Mouse (Mus musculus): ENCODE data around the gene Naa25. TPM values are rescaled to one million over a fixed set of nuclear protein-coding genes. Genes with fewer than 3 reads are reported as not detected.

Gene Naa25
- 70.0 and 77.9 TPM in 2 replicates for polyA plus RNA-seq (2011; ENCODE audit: insufficient read depth, insufficient read length, low read depth, missing spikeins)

DNA sequence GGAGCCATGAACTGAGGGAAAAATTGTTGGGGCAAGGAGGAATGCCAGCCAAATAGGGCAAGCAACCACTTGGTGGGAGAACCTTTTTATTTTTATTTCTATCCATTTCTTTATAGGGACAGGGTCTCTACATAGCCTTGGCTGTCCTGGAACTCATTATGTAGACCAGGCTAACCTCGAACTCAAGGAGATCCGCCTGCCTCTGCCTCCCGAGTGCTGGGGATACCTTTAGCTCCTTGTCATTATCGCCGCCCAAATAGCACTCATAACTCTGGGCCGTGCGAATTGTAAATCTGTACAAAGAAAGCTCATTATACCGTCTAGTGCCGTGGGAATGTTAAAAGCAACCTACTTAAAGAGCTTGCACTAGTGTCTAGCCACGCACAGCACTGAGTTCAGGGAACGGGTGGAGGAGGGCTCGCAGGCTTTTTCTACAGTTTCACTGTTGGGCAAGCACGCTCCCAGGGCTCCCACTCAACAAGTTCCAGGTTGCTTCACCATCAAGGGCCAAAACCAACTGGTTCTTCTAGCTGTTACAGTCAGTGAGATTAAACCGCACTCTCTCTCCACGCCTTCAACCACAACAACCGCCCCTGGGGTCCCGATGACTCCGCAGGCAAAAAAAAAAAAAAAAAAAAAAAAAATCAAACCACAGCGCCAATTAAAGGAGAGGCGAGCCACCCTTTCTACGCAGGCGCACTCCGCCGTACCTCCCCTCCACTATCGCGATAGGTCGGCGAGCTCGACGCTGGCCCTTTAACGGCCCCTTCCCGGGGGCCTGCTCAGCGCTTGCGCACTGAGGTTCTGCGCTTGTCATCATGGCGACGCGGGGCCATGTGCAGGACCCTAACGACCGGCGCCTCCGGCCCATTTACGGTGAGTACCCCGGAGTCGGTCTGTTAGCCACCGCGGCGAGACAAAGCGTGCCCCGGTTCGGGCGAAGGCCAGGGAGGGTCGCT, at the start of gene Naa25:
Gene Naa25 (plus strand): TSS at position 750 of the 959 bp plus-strand sequence.
- 0 out of 2 replicates have a peak, but pooled peaks cover 2% of the 10 kb centered on the region for H3K9me3 ChIP-seq (replicated peaks; ENCODE audit: control insufficient read depth, insufficient read depth, low read length, poor library complexity, severe bottlenecking)
- peak within 1 kb of the TSS; percentile 94 for H3K9ac ChIP-seq (ENCODE audit: low read depth, poor library complexity, severe bottlenecking)
- peak within 1 kb of the TSS; percentile 80 for H3K27ac ChIP-seq (ENCODE audit: insufficient read depth, low read length)
- H3K27me3 ChIP-seq (ENCODE audit: control insufficient read depth, insufficient read depth, low read length, poor library complexity, severe bottlenecking) = no peaks in the 10 kb centered on the region
- TF ChIP-seq EP300 (IDR thresholded peaks at IDR 0.05; ENCODE audit: insufficient read depth, low read depth, low read length) = no peak
- TF ChIP-seq POLR2A (IDR thresholded peaks at IDR 0.05; ENCODE audit: insufficient read depth, low read length) = peak; percentile 34
- peak within 1 kb of the TSS; percentile 89 for H3K4me3 ChIP-seq (ENCODE audit: low read depth, low read length)
- H3K4me1 ChIP-seq (ENCODE audit: control insufficient read depth, insufficient read depth, low read length) = no peaks in the 10 kb centered on the region
- H3K36me3 ChIP-seq (ENCODE audit: control insufficient read depth, insufficient read depth, low read length, poor library complexity, severe bottlenecking) = peaks cover 4% of the 10 kb centered on the region; the same call in 1 of the 2 replicates

DNA sequence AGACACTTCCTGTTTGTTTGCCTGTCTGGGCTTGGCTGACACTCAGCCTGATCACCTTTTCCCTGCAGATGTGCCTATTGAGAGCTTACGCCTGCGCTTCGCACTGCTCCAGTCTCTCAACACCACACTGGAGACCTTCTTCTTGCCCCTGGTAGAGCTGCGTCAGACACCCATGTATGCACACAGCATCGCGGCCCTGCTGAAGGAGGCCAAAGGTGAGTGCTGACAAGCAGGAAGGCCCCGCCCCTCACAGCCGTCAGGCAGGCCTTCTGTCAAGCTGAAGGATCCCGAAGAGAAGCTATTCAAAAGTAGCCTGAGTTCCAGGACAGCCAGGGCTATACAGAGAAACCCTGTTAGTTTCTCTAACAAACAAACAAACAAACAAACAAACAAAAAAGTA, 38.5 kb upstream of the Naa25 start:
- TF ChIP-seq EP300 (IDR thresholded peaks at IDR 0.05; ENCODE audit: insufficient read depth, low read depth, low read length) = no peak
- no peak for TF ChIP-seq POLR2A (IDR thresholded peaks at IDR 0.05; ENCODE audit: insufficient read depth, low read length)
- TF ChIP-seq CTCF (IDR thresholded peaks at IDR 0.05; ENCODE audit: low read depth, low read length) = no peak
- H3K36me3 ChIP-seq (ENCODE audit: control insufficient read depth, insufficient read depth, low read length, poor library complexity, severe bottlenecking) = peaks cover 5% of the 10 kb centered on the region; the same call in 1 of the 2 replicates
- H3K27ac ChIP-seq (ENCODE audit: insufficient read depth, low read length) = no peak overlapping the region
- no peaks in the 10 kb centered on the region for H3K27me3 ChIP-seq (ENCODE audit: control insufficient read depth, insufficient read depth, low read length, poor library complexity, severe bottlenecking)
- no peak overlapping the region for H3K9ac ChIP-seq (ENCODE audit: low read depth, poor library complexity, severe bottlenecking)
- no peak overlapping the region for H3K4me3 ChIP-seq (ENCODE audit: low read depth, low read length)
- H3K4me1 ChIP-seq (ENCODE audit: control insufficient read depth, insufficient read depth, low read length) = no peaks in the 10 kb centered on the region
- H3K9me3 ChIP-seq (replicated peaks; ENCODE audit: control insufficient read depth, insufficient read depth, low read length, poor library complexity, severe bottlenecking) = no peaks in the 10 kb centered on the region

DNA sequence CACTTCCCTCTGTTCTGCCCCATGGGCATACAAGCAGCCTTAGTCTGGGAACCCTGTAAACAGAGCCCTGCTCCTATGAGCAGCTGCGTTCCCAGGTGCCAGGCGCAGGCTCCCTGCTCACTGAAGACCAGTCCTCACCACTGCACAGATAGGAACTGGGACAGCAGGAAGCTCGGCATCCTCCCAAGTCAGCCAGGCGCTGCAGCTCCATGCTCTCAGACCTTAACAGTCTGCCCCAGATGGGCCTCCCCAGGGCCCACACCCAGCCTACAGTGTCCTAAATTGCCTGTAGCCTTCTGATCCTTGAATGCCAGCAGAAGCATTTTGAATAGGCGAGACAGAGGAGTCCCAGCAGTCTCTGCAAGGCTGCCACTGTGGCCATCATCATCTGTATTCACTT, 36.0 kb upstream of the Naa25 start:
- TF ChIP-seq POLR2A (IDR thresholded peaks at IDR 0.05; ENCODE audit: insufficient read depth, low read length) (no peak), EP300 (IDR thresholded peaks at IDR 0.05; ENCODE audit: insufficient read depth, low read depth, low read length) (no peak)

DNA sequence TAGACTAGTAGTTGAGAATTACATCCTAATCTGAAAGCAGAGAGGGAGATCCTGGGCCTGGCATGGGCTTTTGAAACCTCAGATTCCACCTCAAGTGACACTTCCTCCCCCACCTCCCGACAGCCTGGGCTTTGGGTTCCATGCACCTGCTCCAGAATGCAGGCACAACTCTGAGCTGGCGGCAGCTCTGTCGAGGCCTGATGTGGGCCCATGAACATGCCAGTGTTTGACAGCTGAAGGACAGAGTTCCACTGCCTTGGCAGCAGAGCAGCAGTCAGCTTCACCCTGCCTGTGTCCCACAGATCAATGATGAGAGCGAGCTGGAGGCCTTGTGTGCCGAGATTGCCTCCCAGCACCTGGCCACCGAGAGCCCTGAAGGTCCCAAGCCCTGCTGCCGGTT, 34.3 kb upstream of the Naa25 start:
- Histone ChIP-seq H3K9ac (ENCODE audit: low read depth, poor library complexity, severe bottlenecking) (no peak overlapping the region), H3K27me3 (ENCODE audit: control insufficient read depth, insufficient read depth, low read length, poor library complexity, severe bottlenecking) (no peaks in the 10 kb centered on the region), H3K27ac (ENCODE audit: insufficient read depth, low read length) (no peak overlapping the region), H3K4me3 (ENCODE audit: low read depth, low read length) (no peak overlapping the region), H3K4me1 (ENCODE audit: control insufficient read depth, insufficient read depth, low read length) (no peaks in the 10 kb centered on the region), H3K9me3 (replicated peaks; ENCODE audit: control insufficient read depth, insufficient read depth, low read length, poor library complexity, severe bottlenecking) (no peaks in the 10 kb centered on the region), H3K36me3 (ENCODE audit: control insufficient read depth, insufficient read depth, low read length, poor library complexity, severe bottlenecking) (peaks cover 5% of the 10 kb centered on the region; the same call in 1 of the 2 replicates)
- TF ChIP-seq EP300 (IDR thresholded peaks at IDR 0.05; ENCODE audit: insufficient read depth, low read depth, low read length) = no peak
- TF ChIP-seq POLR2A (IDR thresholded peaks at IDR 0.05; ENCODE audit: insufficient read depth, low read length) = no peak
- no peak for TF ChIP-seq CTCF (IDR thresholded peaks at IDR 0.05; ENCODE audit: low read depth, low read length)

More for the DNA sequence above, 36.0 kb upstream of the Naa25 start:
- Histone ChIP-seq H3K36me3 (ENCODE audit: control insufficient read depth, insufficient read depth, low read length, poor library complexity, severe bottlenecking) (peaks cover 5% of the 10 kb centered on the region; the same call in 1 of the 2 replicates), H3K9ac (ENCODE audit: low read depth, poor library complexity, severe bottlenecking) (no peak overlapping the region), H3K27ac (ENCODE audit: insufficient read depth, low read length) (no peak overlapping the region), H3K4me1 (ENCODE audit: control insufficient read depth, insufficient read depth, low read length) (no peaks in the 10 kb centered on the region), H3K4me3 (ENCODE audit: low read depth, low read length) (no peak overlapping the region), H3K27me3 (ENCODE audit: control insufficient read depth, insufficient read depth, low read length, poor library complexity, severe bottlenecking) (no peaks in the 10 kb centered on the region), H3K9me3 (replicated peaks; ENCODE audit: control insufficient read depth, insufficient read depth, low read length, poor library complexity, severe bottlenecking) (no peaks in the 10 kb centered on the region)

DNA sequence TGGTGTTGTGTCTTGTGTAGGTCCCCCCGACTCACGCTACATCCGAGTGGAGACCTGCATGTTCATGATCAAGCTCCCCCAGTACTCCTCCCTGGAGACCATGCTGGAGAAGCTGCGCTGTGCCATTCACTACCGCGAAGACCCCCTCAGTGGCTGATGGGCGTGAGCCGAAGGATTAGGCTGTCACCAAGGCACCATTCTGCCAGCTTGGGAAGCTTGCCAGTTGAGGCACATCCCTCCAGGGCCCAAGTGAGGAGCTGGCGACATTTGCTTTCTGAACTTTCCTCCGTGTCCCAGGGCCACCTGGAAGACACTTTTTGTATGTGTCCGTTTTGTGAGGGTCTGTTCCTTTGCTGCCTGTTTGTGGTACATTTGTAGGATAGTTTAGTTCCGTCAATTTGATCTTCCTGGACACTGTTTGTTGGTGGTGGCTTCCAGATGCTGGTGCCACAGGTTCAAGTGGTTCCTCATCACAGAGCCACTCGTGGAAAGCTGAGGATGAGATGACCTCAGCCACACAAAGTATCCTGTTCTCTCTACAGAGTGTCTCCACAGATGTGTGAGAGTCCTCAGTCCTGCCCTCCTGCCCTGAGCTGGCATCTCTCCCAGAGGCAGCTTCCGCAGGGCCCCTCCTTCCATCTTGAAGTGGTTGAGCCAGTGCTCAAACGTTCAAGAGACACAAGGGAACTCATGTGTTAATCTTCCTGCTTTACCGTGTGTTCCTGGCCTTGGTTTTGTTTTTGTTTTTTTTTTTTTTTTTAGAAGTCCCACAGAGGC, 31.1 kb upstream of the Naa25 start:
- H3K36me3 ChIP-seq (ENCODE audit: control insufficient read depth, insufficient read depth, low read length, poor library complexity, severe bottlenecking) = no peaks in the 10 kb centered on the region
- no peak for TF ChIP-seq CTCF (IDR thresholded peaks at IDR 0.05; ENCODE audit: low read depth, low read length)
- no peak for TF ChIP-seq POLR2A (IDR thresholded peaks at IDR 0.05; ENCODE audit: insufficient read depth, low read length)
- no peak for TF ChIP-seq EP300 (IDR thresholded peaks at IDR 0.05; ENCODE audit: insufficient read depth, low read depth, low read length)

More for the DNA sequence above, 31.1 kb upstream of the Naa25 start:
- Histone ChIP-seq H3K27me3 (ENCODE audit: control insufficient read depth, insufficient read depth, low read length, poor library complexity, severe bottlenecking) (no peaks in the 10 kb centered on the region), H3K27ac (ENCODE audit: insufficient read depth, low read length) (no peak overlapping the region), H3K9ac (ENCODE audit: low read depth, poor library complexity, severe bottlenecking) (no peak overlapping the region), H3K9me3 (replicated peaks; ENCODE audit: control insufficient read depth, insufficient read depth, low read length, poor library complexity, severe bottlenecking) (no peaks in the 10 kb centered on the region), H3K4me3 (ENCODE audit: low read depth, low read length) (no peak overlapping the region), H3K4me1 (ENCODE audit: control insufficient read depth, insufficient read depth, low read length) (no peaks in the 10 kb centered on the region)
